Mouse (Mus musculus) MEL-GATA-1-ER (cell line): ENCODE data around the gene Exoc6b.
"Not testable (repeated sequence)": the region's sequence is repeated elsewhere in the genome, so short reads cannot be mapped to it uniquely, and the experiment has no call there.

ENCODE experiments used
- DNase-seq: peaks from one replicate; pipeline ENCODE4 v3.0.0-alpha.2; 2012; ENCODE audit warnings: low read depth; ENCODE audit errors: extremely low read depth

Exoc6b gene

DNA sequence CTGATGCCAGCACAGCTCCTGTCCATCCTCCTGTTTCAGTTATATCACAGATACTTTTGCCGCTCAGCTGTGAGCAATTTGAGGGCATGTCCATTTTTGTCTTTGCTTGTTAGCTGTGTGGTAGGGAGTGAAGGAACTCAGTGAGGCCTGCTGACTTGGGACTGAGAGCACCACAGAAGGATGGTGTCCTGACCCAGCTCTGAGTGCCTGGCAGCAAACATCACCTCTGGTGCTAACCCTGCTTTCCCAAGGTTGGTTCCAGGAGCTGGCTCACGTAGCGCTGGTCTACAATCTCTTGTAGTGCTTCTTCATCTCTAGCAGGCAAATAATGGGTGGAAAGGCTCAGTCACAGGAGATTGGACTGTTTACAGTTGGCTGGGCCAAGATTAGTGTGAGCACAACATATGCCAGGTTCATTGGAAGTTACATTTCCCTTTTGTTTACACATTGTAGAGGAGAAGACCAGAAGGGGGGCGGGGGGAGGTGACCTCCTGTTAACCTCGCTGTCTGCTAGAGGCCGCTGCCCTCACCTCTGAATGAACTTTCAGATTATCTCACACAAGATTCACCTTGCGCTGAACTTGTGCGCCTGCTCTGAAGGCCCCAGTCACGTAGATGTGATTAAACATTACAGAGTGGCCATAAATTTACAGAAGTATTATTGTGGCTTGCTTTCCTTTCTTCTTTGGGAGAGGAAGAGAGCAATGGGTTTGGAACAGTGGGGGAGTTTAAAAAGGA, 428.8 kb downstream of the Exoc6b start:
- DNase-seq: no peak

GRCm38 (mm10) chr6:84638206-84638605, 431.1 kb downstream of the Exoc6b start:
- no peak for DNase-seq

GRCm38 (mm10) chr6:84631588-84631987, 437.7 kb downstream of the Exoc6b start:
- DNase-seq: no peak

- no peak for DNase-seq
These were observed 439.0 kb downstream of the Exoc6b start for GRCm38 (mm10) chr6:84630276-84630675.

GRCm38 (mm10) chr6:84628831-84629230, 440.5 kb downstream of the Exoc6b start:
- no peak for DNase-seq

- DNase-seq: no peak
These were observed 442.9 kb downstream of the Exoc6b start for GRCm38 (mm10) chr6:84626398-84626797.

- DNase-seq: no peak
These were observed 450.1 kb downstream of the Exoc6b start for GRCm38 (mm10) chr6:84619166-84619565.

- no peak for DNase-seq
These were observed 452.3 kb downstream of the Exoc6b start for GRCm38 (mm10) chr6:84617051-84617450.

- DNase-seq: no peak
These were observed 452.7 kb downstream of the Exoc6b start for GRCm38 (mm10) chr6:84616586-84616985.

- no peak for DNase-seq
These were observed 455.8 kb downstream of the Exoc6b start for GRCm38 (mm10) chr6:84613561-84613960.

GRCm38 (mm10) chr6:84601136-84601889, 468.0 kb downstream of the Exoc6b start:
- DNase-seq: no peak

- not testable (repeated sequence) for DNase-seq
These were observed 470.0 kb downstream of the Exoc6b start for GRCm38 (mm10) chr6:84599296-84599695.

- no peak for DNase-seq
These were observed 470.6 kb downstream of the Exoc6b start for GRCm38 (mm10) chr6:84598725-84599124.

DNA sequence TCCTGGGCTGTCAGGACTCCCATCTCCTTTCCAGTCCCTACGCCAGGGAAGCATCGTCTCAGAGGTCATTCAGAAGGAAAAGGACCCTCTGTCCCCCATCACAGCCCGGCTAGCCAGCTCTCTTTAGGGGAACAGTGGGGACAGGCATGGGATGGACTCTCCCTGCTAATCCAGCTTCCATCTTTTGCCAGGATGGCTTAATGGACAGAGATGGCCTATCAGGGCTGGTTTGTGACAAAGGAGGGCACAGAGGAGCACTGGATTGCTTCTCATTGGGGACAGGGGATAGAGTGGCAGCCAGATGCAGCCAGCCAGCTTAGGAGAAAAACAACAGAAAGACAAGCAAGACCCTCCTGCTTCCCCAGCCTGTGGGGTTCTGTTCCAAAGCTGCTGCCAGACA, 474.7 kb downstream of the Exoc6b start:
- DNase-seq: no peak

DNA sequence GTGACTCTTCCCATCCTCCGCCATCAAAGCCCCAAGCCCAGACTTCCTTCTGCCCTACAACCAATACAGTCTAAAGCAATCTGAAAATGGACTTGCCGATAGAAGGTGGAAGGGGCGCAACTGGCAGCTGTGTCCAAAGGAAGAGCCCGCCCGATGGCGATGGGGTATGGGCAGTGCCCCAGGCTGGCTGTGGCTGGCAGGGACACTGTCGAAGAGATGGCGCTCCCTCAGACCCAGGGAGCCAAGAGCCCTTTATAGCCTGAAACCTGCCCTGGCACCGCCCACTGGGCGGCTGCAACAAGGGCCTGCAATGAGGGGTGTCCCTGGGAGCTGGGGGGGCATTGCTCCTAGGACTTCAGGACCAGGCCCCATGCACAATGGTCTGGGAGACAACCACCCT, 475.6 kb downstream of the Exoc6b start, which contains the start of gene Cyp26b1:
TSS of gene Cyp26b1 (minus strand) at position 216 of the 400 bp plus-strand sequence.
- no peak for DNase-seq

GRCm38 (mm10) chr6:84590961-84591745, 478.2 kb downstream of the Exoc6b start:
- no peak for DNase-seq

DNA sequence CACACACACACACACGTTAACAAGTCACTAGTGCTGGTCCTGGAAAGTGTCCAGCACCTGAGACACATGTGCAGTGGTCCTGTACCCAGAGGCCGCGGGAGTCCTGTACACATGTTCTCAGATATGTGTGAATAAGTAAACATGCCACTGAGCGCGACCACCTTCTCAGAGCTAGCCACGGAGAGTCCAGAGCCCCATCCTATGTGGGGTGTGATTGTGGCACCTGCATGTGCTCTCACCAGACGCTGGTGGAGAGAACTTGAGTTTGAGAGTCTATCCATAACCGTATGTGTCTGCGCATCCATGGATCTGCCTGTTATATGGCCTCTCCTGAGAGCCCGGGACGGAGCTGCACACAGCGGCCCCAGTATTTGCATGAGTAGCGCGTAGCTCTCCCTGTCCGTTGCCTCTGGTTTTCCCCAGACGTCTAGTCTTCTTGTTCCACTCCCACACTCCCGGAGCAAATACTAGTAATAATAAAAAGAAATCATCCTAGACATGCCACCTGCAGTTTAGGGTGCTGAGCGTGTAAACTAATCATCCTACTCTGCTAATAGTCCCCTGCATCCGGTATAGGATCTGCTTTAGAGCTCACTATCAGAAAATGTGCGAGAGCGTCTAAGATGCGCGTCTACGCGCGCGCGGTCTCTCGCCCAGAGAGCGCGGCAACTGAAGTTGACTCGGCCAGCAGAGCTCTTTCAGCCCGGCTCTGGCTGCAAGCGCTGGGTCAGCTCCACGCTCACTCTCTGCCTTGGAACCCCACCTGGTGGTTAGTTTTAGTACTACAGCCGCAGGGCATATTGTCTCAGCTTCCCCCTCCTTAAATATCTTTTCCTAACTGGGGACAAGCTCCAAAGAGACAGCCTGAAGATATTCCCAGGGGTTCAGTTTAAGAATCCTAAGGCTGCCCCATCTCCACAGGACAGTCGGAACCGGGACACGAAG, 479.3 kb downstream of the Exoc6b start:
- peak; percentile 38 for DNase-seq

DNA sequence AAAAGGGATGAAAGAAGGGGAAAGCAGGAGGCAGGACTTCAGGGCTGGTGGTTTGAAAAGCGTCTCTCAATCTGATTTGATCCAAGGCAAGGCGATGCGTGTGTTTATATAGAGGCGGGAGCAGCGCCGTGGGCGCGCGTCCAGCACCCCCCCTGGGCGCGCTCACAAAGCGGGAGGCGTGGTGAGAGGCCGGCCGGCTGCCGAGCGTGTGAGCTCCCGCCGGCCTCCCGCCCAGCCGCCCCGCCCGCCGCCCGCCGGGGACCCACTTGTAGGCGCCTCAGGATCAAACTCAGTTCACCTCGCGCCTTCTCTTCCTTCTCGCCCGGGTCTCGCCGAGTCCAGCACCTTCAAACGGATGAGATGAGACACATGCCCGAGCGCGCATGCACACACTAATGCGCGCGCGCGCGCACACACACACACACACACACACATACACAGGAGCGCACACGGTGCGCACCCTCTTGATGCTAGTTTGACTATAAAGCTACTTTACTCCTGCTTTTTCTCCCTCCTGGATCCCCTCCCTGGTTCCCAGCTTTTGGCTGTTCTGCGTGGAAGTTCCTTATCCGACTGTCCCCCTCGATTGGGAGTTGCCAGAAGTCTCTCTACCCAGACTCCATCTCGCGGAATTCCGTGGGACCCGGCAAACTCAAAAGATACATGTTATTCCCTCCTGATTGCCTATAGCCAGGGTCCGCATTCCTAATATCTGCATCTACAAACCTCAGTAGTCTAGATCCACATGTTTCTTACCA, 480.2 kb downstream of the Exoc6b start:
- no peak for DNase-seq

- DNase-seq: no peak
These were observed 481.0 kb downstream of the Exoc6b start for GRCm38 (mm10) chr6:84588221-84588894.
